Mouse (Mus musculus) heart, postnatal 4 days (tissue): ENCODE data around the gene Kcnh3. TPM values are rescaled to one million over a fixed set of nuclear protein-coding genes. Genes with fewer than 3 reads are reported as not detected.

Experiments used
- DNase-seq: peaks from one replicate; pipeline ENCODE4 v3.0.0; 2021
- total RNA-seq, 2 experiments: library from RNA; stranded (reverse); gene quantifications; 2 replicates each; pipeline ENCODE4 v1.2.3; 2021

Kcnh3 gene
- total RNA-seq, 2 experiments from 2014 or later: 0.41 to 0.54 TPM

GRCm38 (mm10) chr15:99290586-99290985, 65.9 kb downstream of the Kcnh3 start:
- no peak for DNase-seq

Other genes with a start within 250 kb of the Kcnh3 start
- gene Tuba1c, start 195.0 kb upstream of the Kcnh3 start, total RNA-seq: 100 to 1,000 TPM; 200 to 203 TPM
- gene Prph, start 169.7 kb upstream of the Kcnh3 start, total RNA-seq: 1 to 10 TPM in 1 of 2 experiments, under 1 TPM in 1; 0.60 to 1.3 TPM
- 10 to 100 TPM; 17.8 to 18.7 TPM for gene Troap, start 150.3 kb upstream of the Kcnh3 start, total RNA-seq
- gene C1ql4, start 137.0 kb upstream of the Kcnh3 start, total RNA-seq: under 1 TPM in 1 of 2 experiments, not detected in 1; 0.19 TPM
- gene Dnajc22, start 131.7 kb upstream of the Kcnh3 start, total RNA-seq: 1 to 10 TPM in 1 of 2 experiments, under 1 TPM in 1; 0.79 to 1.2 TPM
- 10 to 100 TPM; 24.8 to 28.3 TPM for gene Spats2, start 98.9 kb upstream of the Kcnh3 start, total RNA-seq
- 10 to 100 TPM; 82.4 to 88.4 TPM for gene Mcrs1, start 27.1 kb downstream of the Kcnh3 start, total RNA-seq
- gene Prpf40b, start 70.2 kb downstream of the Kcnh3 start, total RNA-seq: 10 to 100 TPM; 36.5 to 41.4 TPM
- gene Fam186b, start 71.0 kb downstream of the Kcnh3 start, total RNA-seq: under 1 TPM in 1 of 2 experiments, not detected in 1; 0.17 TPM
- 10 to 100 TPM; 42.6 to 44.4 TPM for gene Fmnl3, start 145.6 kb downstream of the Kcnh3 start, total RNA-seq
- 100 to 1,000 TPM; 197 to 201 TPM for gene Tmbim6, start 168.0 kb downstream of the Kcnh3 start, total RNA-seq
- gene Nckap5l, start 232.9 kb downstream of the Kcnh3 start, total RNA-seq: 10 to 100 TPM; 20.0 to 23.6 TPM
- 1 to 10 TPM; 4.9 to 5.0 TPM for gene Bcdin3d, start 249.9 kb downstream of the Kcnh3 start, total RNA-seq